Comparison of ENCODE assay signal across 8 mouse cellular contexts in genomic region chr13:43304018-43304431, GRCm38 (mm10). TPM values are rescaled to one million over a fixed set of nuclear protein-coding genes. Genes with fewer than 3 reads are reported as not detected.
DNase-seq lines count a peak whose midpoint lies in the region; ATAC-seq and TF ChIP-seq lines count a peak whose summit lies in the region.

Gene Gfod1 (minus strand): TSS chr13:43304172.

- H3K27me3 ChIP-seq in MEL (ENCODE audit: control insufficient read depth in 1 of 2, insufficient read depth in 2 of 2, low read length in 2 of 2), result no peaks in the 10 kb centered on the region
- H3K27me3 ChIP-seq in hindbrain, embryonic 10.5 days (ENCODE audit: insufficient read depth, poor library complexity, severe bottlenecking), result peaks cover 77% of the 10 kb centered on the region
- H3K27me3 ChIP-seq in lung, postnatal 0 days (replicated peaks; ENCODE audit: insufficient read depth, low read length), result no peaks in the 10 kb centered on the region

- peak within 1 kb of the TSS; percentile 62 for H3K9ac ChIP-seq in MEL (ENCODE audit: control insufficient read depth, low read depth, low read length, poor library complexity, severe bottlenecking)
- H3K9ac ChIP-seq in lung, postnatal 0 days (replicated peaks; ENCODE audit: low read depth), result peak within 1 kb of the TSS; percentile 37

- peak within 1 kb of the TSS; percentile 44 to 53 for H3K4me3 ChIP-seq in MEL (ENCODE audit: control insufficient read depth in 1 of 2, insufficient read depth in 1 of 2, low read depth in 2 of 2, low read length in 2 of 2)
- peak within 1 kb of the TSS; percentile 64 for H3K4me3 ChIP-seq in hindbrain, embryonic 10.5 days
- H3K4me3 ChIP-seq in lung, postnatal 0 days (ENCODE audit: low read depth, low read length), result peak within 1 kb of the TSS; percentile 73

- TF ChIP-seq EP300 in MEL (IDR thresholded peaks at IDR 0.05; ENCODE audit: low read depth in 1 of 2, low read length in 2 of 2), result no peak
- TF ChIP-seq EP300 in lung, postnatal 0 days (IDR thresholded peaks at IDR 0.05), result no peak

- peak within 1 kb of the TSS; percentile 98 for H3K4me2 ChIP-seq in lung, postnatal 0 days (replicated peaks; ENCODE audit: low read depth, low read length)

- H3K79me2 ChIP-seq in MEL (ENCODE audit: control insufficient read depth, insufficient read depth, low read length, poor library complexity), result no peaks in the 10 kb centered on the region

- H3K9me3 ChIP-seq in MEL (replicated peaks; ENCODE audit: insufficient read depth, low read length), result no peaks in the 10 kb centered on the region
- H3K9me3 ChIP-seq in hindbrain, embryonic 10.5 days, result no peaks in the 10 kb centered on the region; the same call in 1 of the 2 replicates
- no peaks in the 10 kb centered on the region for H3K9me3 ChIP-seq in lung, postnatal 0 days (ENCODE audit: low read length)

- peaks cover 0 to 5% of the 10 kb centered on the region in 2 experiments; a peak in 2 of 4 replicates for H3K36me3 ChIP-seq in MEL (ENCODE audit: control insufficient read depth in 1 of 2, insufficient read depth in 2 of 2, low read length in 2 of 2)
- no peaks in the 10 kb centered on the region for H3K36me3 ChIP-seq in hindbrain, embryonic 10.5 days
- H3K36me3 ChIP-seq in lung, postnatal 0 days (ENCODE audit: insufficient read depth, low read length), result no peaks in the 10 kb centered on the region

- TF ChIP-seq CTCF in MEL (IDR thresholded peaks at IDR 0.05 in 2 of 3, conservative IDR thresholded peaks at IDR 0.05 in 1 of 3; ENCODE audit: control insufficient read depth in 1 of 3, insufficient read depth in 1 of 3, low read depth in 2 of 3, low read length in 3 of 3, poor library complexity in 1 of 3, severe bottlenecking in 1 of 3), result no peak
- TF ChIP-seq CTCF in lung, postnatal 0 days (IDR thresholded peaks at IDR 0.05), result peak; percentile 72

- 1% methylated on average over 53 of the region's 53 CpGs for WGBS in hindbrain, embryonic 10.5 days
- WGBS in lung, postnatal 0 days, result 0% methylated on average over 50 of the region's 53 CpGs

- peak in 1 of 2 experiments; percentile 31; a peak in 1 of 4 replicates for TF ChIP-seq POLR2A in MEL (IDR thresholded peaks at IDR 0.05; ENCODE audit: control insufficient read depth in 1 of 2, insufficient read depth in 1 of 2, low read depth in 1 of 2, low read length in 2 of 2, poor library complexity in 1 of 2)

- peaks cover 0 to 11% of the 10 kb centered on the region in 2 experiments; a peak in 2 of 4 replicates for H3K4me1 ChIP-seq in MEL (ENCODE audit: control insufficient read depth in 1 of 2, insufficient read depth in 2 of 2, low read length in 2 of 2)
- H3K4me1 ChIP-seq in hindbrain, embryonic 10.5 days (replicated peaks), result peaks cover 37% of the 10 kb centered on the region
- H3K4me1 ChIP-seq in lung, postnatal 0 days (ENCODE audit: insufficient read depth, low read depth, low read length), result peaks cover 21% of the 10 kb centered on the region; the same call in 1 of the 2 replicates

- no peak for TF ChIP-seq RAD21 in MEL (IDR thresholded peaks at IDR 0.05; ENCODE audit: low read depth, low read length)

- no peak within 1 kb of the TSS for H3K27ac ChIP-seq in MEL (ENCODE audit: control insufficient read depth, low read depth, low read length)
- peak within 1 kb of the TSS; percentile 84 for H3K27ac ChIP-seq in hindbrain, embryonic 10.5 days
- peak within 1 kb of the TSS; percentile 76 for H3K27ac ChIP-seq in lung, postnatal 0 days (ENCODE audit: low read length)

- ATAC-seq in frontal cortex, adult (ENCODE audit: low TSS enrichment), result peak; percentile 81
- ATAC-seq in lung, postnatal 0 days, result peak; percentile 99

- peak; percentile 87 for DNase-seq in MEL (ENCODE audit: low read depth, low spot score)
- DNase-seq in cerebellum, adult 8-10 months, result peak; percentile 96
- DNase-seq in hindbrain, embryonic 10.5 days (ENCODE audit: low spot score), result peak; percentile 93
- DNase-seq in layer of hippocampus, adult 9-11 months, result peak; percentile 96
- DNase-seq in lung, postnatal 0 days (ENCODE audit: low spot score), result peak; percentile 99
- DNase-seq in ovary, postnatal 14 days (ENCODE audit: low spot score), result peak; percentile 92
- peak; percentile 98 for DNase-seq in thymus, postnatal 14 days

TF ChIP-seq in MEL, 35 proteins besides CTCF, POLR2A, EP300 and RAD21:
- no peak for TF ChIP-seq MXI1 (IDR thresholded peaks at IDR 0.05; ENCODE audit: low read depth, low read length)
- TF ChIP-seq CHD2 (IDR thresholded peaks at IDR 0.05; ENCODE audit: low read length), result no peak
- TF ChIP-seq SIN3A (IDR thresholded peaks at IDR 0.05; ENCODE audit: low read length), result peak; percentile 9; the same call in 1 of the 2 replicates
- no peak; the same call in 1 of the 2 replicates for TF ChIP-seq MAZ (IDR thresholded peaks at IDR 0.05; ENCODE audit: low read depth, low read length)
- TF ChIP-seq KAT2A (conservative IDR thresholded peaks at IDR 0.05; ENCODE audit: low read depth, low read length), result no peak
- TF ChIP-seq GABPA (IDR thresholded peaks at IDR 0.05; ENCODE audit: low read depth, low read length), result no peak
- TF ChIP-seq ETS1 (IDR thresholded peaks at IDR 0.05; ENCODE audit: low read depth, low read length), result 0 out of 2 replicates have a peak, but pooled peaks have one; percentile 20
- TF ChIP-seq MAFK (IDR thresholded peaks at IDR 0.05; ENCODE audit: borderline replicate concordance, low read depth, low read length), result no peak
- no peak for TF ChIP-seq RCOR1 (IDR thresholded peaks at IDR 0.05; ENCODE audit: low read depth, low read length)

RNA-seq across cellular contexts. Expression of gene Gfod1, which starts in this region (rescaled TPM):
- total RNA-seq in MEL (2012; rRNA removed), result 0.27 and 0.62 TPM in 2 replicates
- polyA plus RNA-seq in MEL (2012; ENCODE audit: insufficient read depth in 1 of 2, insufficient read length in 2 of 2, low read depth in 1 of 2, low replicate concordance in 2 of 2, missing spikeins in 1 of 2), result under 1 TPM in 1 of 2 experiments, not detected in 1; 0.93 TPM
- 0.43 and 0.46 TPM in 2 replicates for polyA plus RNA-seq in hindbrain, embryonic 10.5 days (2016; fragmentation: Nextera tagmentation; extraction: Ambion mirVana)
- polyA plus RNA-seq in lung, postnatal 0 days (2015; fragmentation: Nextera tagmentation; extraction: Ambion mirVana), result 1.6 and 2.0 TPM in 2 replicates

Comparison
In these comparisons a context has a peak if more than half of its experiments do, and no peak if none do; other contexts are left out.
1. Peak in DNase-seq, H3K4me3 ChIP-seq and H3K9ac ChIP-seq in MEL; RNA of the gene not detected or under 1 TPM.
2. Peak in DNase-seq, H3K4me3 ChIP-seq and H3K27ac ChIP-seq in hindbrain, embryonic 10.5 days; RNA of the gene not detected or under 1 TPM.